ENCODE assay signal across 9 mouse cellular contexts in genomic region chr6:140548082-140548769, GRCm38 (mm10).
A peak's percentile ranks its signal among the peaks of the same experiment; 100 is the strongest.
DNase-seq lines count a peak whose midpoint lies in the region; ATAC-seq and TF ChIP-seq lines count a peak whose summit lies in the region.
"Had no signal": no experiment of that assay in that cellular context is flagged by ENCODE, and none has a peak within 500 bp of the region (broad histone marks: within the 10 kb centered on the region; RNA-seq: fewer than 3 reads in every experiment).

No protein-coding gene starts in this region.

- CTCF ChIA-PET in Patski (lab: Charles Lee): interaction anchor here (1.0 to 1.5 kb wide), 3 partner anchors 23 to 46 kb away, joined by 3 to 4 read pairs (median 4); no protein-coding TSS in a partner anchor

- H3K9me3 ChIP-seq in midbrain, embryonic 11.5 days (ENCODE audit: control insufficient read depth, low read length): no peaks in the 10 kb centered on the region
- no peaks in the 10 kb centered on the region for H3K9me3 ChIP-seq in midbrain, postnatal 0 days (ENCODE audit: low read length)
- H3K9me3 ChIP-seq in intestine, embryonic 16.5 days (ENCODE audit: control insufficient read depth, low read length): no peaks in the 10 kb centered on the region
- H3K9me3 ChIP-seq: heart, embryonic 13.5 days had no signal

- peaks cover 20% of the 10 kb centered on the region; the same call in 1 of the 2 replicates for H3K36me3 ChIP-seq in midbrain, embryonic 11.5 days (ENCODE audit: control insufficient read depth, insufficient read depth, low read length)
- peaks cover 9% of the 10 kb centered on the region for H3K36me3 ChIP-seq in midbrain, postnatal 0 days (ENCODE audit: insufficient read depth, low read length)
- 0 out of 2 replicates have a peak, but pooled peaks cover 3% of the 10 kb centered on the region for H3K36me3 ChIP-seq in intestine, embryonic 16.5 days (ENCODE audit: control insufficient read depth, insufficient read depth, low read length)

- no peak overlapping the region for H3K4me2 ChIP-seq in midbrain, embryonic 11.5 days
- no peak overlapping the region for H3K4me2 ChIP-seq in midbrain, postnatal 0 days (ENCODE audit: low read depth, low read length, poor library complexity, severe bottlenecking)
- no peak overlapping the region for H3K4me2 ChIP-seq in intestine, embryonic 16.5 days (ENCODE audit: low read depth, low read length)

- H3K9ac ChIP-seq in midbrain, embryonic 11.5 days (ENCODE audit: low read length): no peak overlapping the region
- H3K9ac ChIP-seq in midbrain, postnatal 0 days (replicated peaks; ENCODE audit: low read length, poor library complexity, severe bottlenecking): no peak overlapping the region
- no peak overlapping the region for H3K9ac ChIP-seq in intestine, embryonic 16.5 days (ENCODE audit: low read depth, low read length)
- H3K9ac ChIP-seq: heart, embryonic 13.5 days had no signal

- POLR2A ChIA-PET in Patski (lab: Charles Lee): no interaction called here

- H3K27me3 ChIP-seq in midbrain, embryonic 11.5 days (ENCODE audit: control insufficient read depth, insufficient read depth, low read length): no peaks in the 10 kb centered on the region
- no peaks in the 10 kb centered on the region for H3K27me3 ChIP-seq in midbrain, postnatal 0 days (ENCODE audit: insufficient read depth, low read length)
- no peaks in the 10 kb centered on the region for H3K27me3 ChIP-seq in Patski
- H3K27me3 ChIP-seq in intestine, embryonic 16.5 days (replicated peaks; ENCODE audit: control insufficient read depth, insufficient read depth, low read length): no peaks in the 10 kb centered on the region
- H3K27me3 ChIP-seq: heart, embryonic 13.5 days had no signal

- no peak for DNase-seq in midbrain, embryonic 11.5 days (ENCODE audit: low spot score, missing footprints)
- DNase-seq in midbrain, postnatal 0 days (ENCODE audit: low spot score): no peak
- peak; percentile 68 for DNase-seq in Patski (ENCODE audit: low read depth, low spot score)
- DNase-seq in retina, postnatal 1 day: peak; percentile 58
- no peak for DNase-seq in cerebellum, postnatal 25 days
- DNase-seq in ovary, postnatal 36 days (ENCODE audit: low spot score): no peak

- in situ Hi-C loops in Patski (cut with MboI; ENCODE audit: low pct_unique_long_range_greater_than_20kb): no loop called here

- WGBS in midbrain, embryonic 11.5 days: 78% methylated on average over 5 of the region's 5 CpGs
- WGBS in midbrain, postnatal 0 days: 73% methylated on average over 5 of the region's 5 CpGs
- WGBS in intestine, embryonic 16.5 days: 59% methylated on average over 5 of the region's 5 CpGs

- no peak for TF ChIP-seq CTCF in midbrain, postnatal 0 days (IDR thresholded peaks at IDR 0.05)
- no peak for TF ChIP-seq CTCF in Patski (IDR thresholded peaks at IDR 0.05)

- H3K4me1 ChIP-seq in midbrain, embryonic 11.5 days (ENCODE audit: control insufficient read depth, insufficient read depth, low read length): no peaks in the 10 kb centered on the region
- no peaks in the 10 kb centered on the region for H3K4me1 ChIP-seq in midbrain, postnatal 0 days (ENCODE audit: insufficient read depth, low read length)
- H3K4me1 ChIP-seq in intestine, embryonic 16.5 days (ENCODE audit: control insufficient read depth, insufficient read depth, low read length): peaks cover 18% of the 10 kb centered on the region; the same call in 1 of the 2 replicates

- H3K4me3 ChIP-seq in midbrain, embryonic 11.5 days (ENCODE audit: low read depth, low read length): no peak overlapping the region
- no peak overlapping the region for H3K4me3 ChIP-seq in midbrain, postnatal 0 days (ENCODE audit: low read depth, low read length)
- H3K4me3 ChIP-seq in intestine, embryonic 16.5 days (ENCODE audit: low read length): no peak overlapping the region
- H3K4me3 ChIP-seq: heart, embryonic 13.5 days had no signal

- peak; percentile 61; the same call in 1 of the 2 replicates for ATAC-seq in midbrain, embryonic 11.5 days (ENCODE audit: low FRiP score)
- ATAC-seq in midbrain, postnatal 0 days (ENCODE audit: low FRiP score): no peak
- ATAC-seq in Patski: peak; percentile 88
- peak; percentile 89 for ATAC-seq in intestine, embryonic 16.5 days
- ATAC-seq in erythroblast, adult 5-6 weeks (replicated peaks; ENCODE audit: low FRiP score, poor library complexity, severe bottlenecking): no peak

- H3K27ac ChIP-seq in midbrain, embryonic 11.5 days (ENCODE audit: low read depth, low read length): no peak overlapping the region
- no peak overlapping the region for H3K27ac ChIP-seq in midbrain, postnatal 0 days (ENCODE audit: low read depth, low read length)
- H3K27ac ChIP-seq in intestine, embryonic 16.5 days (ENCODE audit: low read length): peak overlapping the region; percentile 75

Comparison
In these comparisons a context has a peak if more than half of its experiments do, and no peak if none do; other contexts are left out.
1. ATAC-seq: peak in midbrain, embryonic 11.5 days (single experiment), Patski (single experiment) and intestine, embryonic 16.5 days (single experiment); none in midbrain, postnatal 0 days (single experiment) and erythroblast, adult 5-6 weeks (single experiment).
2. DNase-seq: peak in Patski (single experiment) and retina, postnatal 1 day (single experiment); none in midbrain, embryonic 11.5 days (single experiment), midbrain, postnatal 0 days (single experiment), cerebellum, postnatal 25 days (0 of 2) and ovary, postnatal 36 days (single experiment).